Mouse (Mus musculus): ENCODE results near the gene Pou2af1. TPM values are rescaled to one million over a fixed set of nuclear protein-coding genes. Genes with fewer than 3 reads are reported as not detected.

Gene Pou2af1
- total RNA-seq (2023): 1 to 10 TPM; 2.9 to 3.1 TPM

GRCm38 (mm10) chr9:51213023-51213728 lies at the start of gene Pou2af1:
Gene Pou2af1 (plus strand): TSS chr9:51213708.

GRCm38 (mm10) chr9:51165312-51166180 lies 48.0 kb upstream of the Pou2af1 start, which contains the start of gene Gm32742:
Gene Gm32742 (minus strand): TSS chr9:51165517.

GRCm38 (mm10) chr9:51278500-51279381 lies 65.2 kb downstream of the Pou2af1 start, which contains the start of gene Colca2:
Gene Colca2 (minus strand): TSS chr9:51278569.

Other genes starting within 250 kb of the Pou2af1 start
- gene Sik2, start 204.6 kb upstream of the Pou2af1 start, total RNA-seq (2023): 10 to 100 TPM; 44.5 to 47.0 TPM
- not detected for gene Btg4, start 152.8 kb upstream of the Pou2af1 start, total RNA-seq (2023)
- 1 to 10 TPM; 4.8 to 5.8 TPM for gene Layn, start 136.6 kb upstream of the Pou2af1 start, total RNA-seq (2023)
- not detected for gene 4833427G06Rik, start 111.6 kb upstream of the Pou2af1 start, total RNA-seq (2023)
- not detected for gene Gm32742, start 48.2 kb upstream of the Pou2af1 start, total RNA-seq (2023)
- not detected for gene Colca2, start 64.9 kb downstream of the Pou2af1 start, total RNA-seq (2023)
- gene 1810046K07Rik, start 115.2 kb downstream of the Pou2af1 start, total RNA-seq (2023): not detected

Data from neutrophil, adult 83 days (primary cell).